Mouse (Mus musculus): ENCODE data around the gene Aen.

- no peak for TF ChIP-seq CTCF (IDR thresholded peaks at IDR 0.05; ENCODE audit: low read depth)
- TF ChIP-seq EP300 (IDR thresholded peaks at IDR 0.05; ENCODE audit: low read depth) = no peak
Observed at GRCm38 (mm10) chr7:78895653-78896333, at the start of gene Aen.

Measured in liver, embryonic 14.5 days (tissue).